Mouse (Mus musculus) liver, adult 2 months (tissue): Measurements from ENCODE around the gene Cdkn1b.

Experiments used
- CTCF ChIP-seq: fragments of 200-500 bp; IDR thresholded peaks from 2 replicates; pipeline ENCODE4 v1.5.1; 2011; ENCODE audit warnings: low read depth, low read length, control low read depth
- POLR2A ChIP-seq: fragments of 200-500 bp; IDR thresholded peaks from 2 replicates; pipeline ENCODE4 v1.6.1; 2011; ENCODE audit warnings: low read length, control low read depth; ENCODE audit not compliant: insufficient read depth; ENCODE audit errors: extremely low read depth

DNA sequence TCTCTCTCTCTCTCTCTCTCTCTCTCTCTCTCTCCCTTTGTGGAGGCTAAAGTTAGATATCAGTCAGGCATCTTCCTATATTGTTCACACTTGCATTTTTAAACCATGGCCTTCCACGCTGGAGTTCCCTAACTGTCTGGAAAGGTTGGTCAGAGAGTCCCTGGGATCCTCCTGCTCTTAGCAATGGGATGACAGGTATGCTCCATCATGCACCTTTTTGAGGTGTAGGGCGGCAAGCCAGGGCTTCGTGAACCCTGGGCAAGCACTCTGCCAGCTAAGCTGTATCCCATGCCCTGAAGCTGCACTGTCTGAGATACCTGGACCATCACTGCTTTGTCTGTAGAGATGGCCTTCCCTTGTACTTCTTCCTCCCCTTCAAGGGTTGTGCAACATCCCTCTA is 29.0 kb downstream of the Cdkn1b start:
- TF ChIP-seq POLR2A (no peak), CTCF (no peak)
